Mouse (Mus musculus): ENCODE results near the gene Phyhd1. TPM values are rescaled to one million over a fixed set of nuclear protein-coding genes. Genes with fewer than 3 reads are reported as not detected.

Gene Phyhd1
- polyA plus RNA-seq, 1 experiment from 2014 or later = 13.1 TPM

GRCm38 (mm10) chr2:30244595-30245178, 21.3 kb upstream of the Phyhd1 start:
- H3K9me3 ChIP-seq = no peaks in the 10 kb centered on the region
- peaks cover 34% of the 10 kb centered on the region for H3K36me3 ChIP-seq
- H3K27me3 ChIP-seq (replicated peaks) = no peaks in the 10 kb centered on the region
- peak overlapping the region; percentile 5; the same call in 1 of the 2 replicates for H3K4me2 ChIP-seq
- H3K27ac ChIP-seq = peak overlapping the region; percentile 75
- ATAC-seq (ENCODE audit: insufficient read depth, low FRiP score, low read depth) = peak; percentile 48
- no peak overlapping the region for H3K4me3 ChIP-seq (replicated peaks)
- WGBS = 54% methylated on average over 7 of the region's 7 CpGs
- no peak overlapping the region for H3K9ac ChIP-seq
- peaks cover 12% of the 10 kb centered on the region; the same call in 1 of the 2 replicates for H3K4me1 ChIP-seq

- no peak for ATAC-seq (ENCODE audit: insufficient read depth, low FRiP score, low read depth)
- H3K4me3 ChIP-seq (replicated peaks) = no peak overlapping the region
- H3K4me1 ChIP-seq = peaks cover 15% of the 10 kb centered on the region; the same call in 1 of the 2 replicates
- no peak overlapping the region for H3K4me2 ChIP-seq
- H3K27me3 ChIP-seq (replicated peaks) = no peaks in the 10 kb centered on the region
- WGBS = 93% methylated on average over 5 of the region's 5 CpGs
- no peak overlapping the region for H3K9ac ChIP-seq
- no peak overlapping the region for H3K27ac ChIP-seq
- H3K9me3 ChIP-seq = no peaks in the 10 kb centered on the region
- peaks cover 15% of the 10 kb centered on the region; the same call in 1 of the 2 replicates for H3K36me3 ChIP-seq
These were observed 19.0 kb upstream of the Phyhd1 start for GRCm38 (mm10) chr2:30247036-30247435.

- Histone ChIP-seq H3K4me1 (peaks cover 20% of the 10 kb centered on the region; the same call in 1 of the 2 replicates), H3K36me3 (peaks cover 15% of the 10 kb centered on the region; the same call in 1 of the 2 replicates), H3K4me2 (no peak overlapping the region), H3K9me3 (no peaks in the 10 kb centered on the region), H3K27me3 (replicated peaks) (no peaks in the 10 kb centered on the region), H3K27ac (no peak overlapping the region), H3K4me3 (replicated peaks) (no peak overlapping the region), H3K9ac (no peak overlapping the region)
- WGBS = 70% methylated on average over 4 of the region's 4 CpGs
- no peak for ATAC-seq (ENCODE audit: insufficient read depth, low FRiP score, low read depth)
These were observed 18.3 kb upstream of the Phyhd1 start for GRCm38 (mm10) chr2:30247681-30248080.

- ATAC-seq (ENCODE audit: insufficient read depth, low FRiP score, low read depth) = no peak
- no peak overlapping the region for H3K4me3 ChIP-seq (replicated peaks)
- no peaks in the 10 kb centered on the region for H3K27me3 ChIP-seq (replicated peaks)
- peaks cover 15% of the 10 kb centered on the region; the same call in 1 of the 2 replicates for H3K36me3 ChIP-seq
- no peak overlapping the region for H3K4me2 ChIP-seq
- H3K27ac ChIP-seq = no peak overlapping the region
- no peaks in the 10 kb centered on the region for H3K9me3 ChIP-seq
- H3K9ac ChIP-seq = no peak overlapping the region
- peaks cover 24% of the 10 kb centered on the region; the same call in 1 of the 2 replicates for H3K4me1 ChIP-seq
- 98% methylated on average over 3 of the region's 3 CpGs for WGBS
These were observed 16.8 kb upstream of the Phyhd1 start for GRCm38 (mm10) chr2:30249182-30249581.

- Histone ChIP-seq H3K36me3 (peaks cover 21% of the 10 kb centered on the region), H3K4me1 (0 out of 2 replicates have a peak, but pooled peaks cover 16% of the 10 kb centered on the region)
- ATAC-seq (ENCODE audit: insufficient read depth, low FRiP score, low read depth) = no peak
These were observed 15.6 kb upstream of the Phyhd1 start for GRCm38 (mm10) chr2:30250166-30251128.

GRCm38 (mm10) chr2:30251417-30252104, 14.4 kb upstream of the Phyhd1 start:
- ATAC-seq (ENCODE audit: insufficient read depth, low FRiP score, low read depth) = peak; percentile 89
- no peak overlapping the region for H3K9ac ChIP-seq
- H3K36me3 ChIP-seq = peaks cover 32% of the 10 kb centered on the region
- H3K4me1 ChIP-seq = 0 out of 2 replicates have a peak, but pooled peaks cover 16% of the 10 kb centered on the region
- no peaks in the 10 kb centered on the region for H3K9me3 ChIP-seq
- H3K4me2 ChIP-seq = peak overlapping the region; percentile 23; the same call in 1 of the 2 replicates
- no peaks in the 10 kb centered on the region for H3K27me3 ChIP-seq (replicated peaks)
- 61% methylated on average over 5 of the region's 5 CpGs for WGBS
- peak overlapping the region; percentile 90 for H3K27ac ChIP-seq
- H3K4me3 ChIP-seq (replicated peaks) = no peak overlapping the region

More at GRCm38 (mm10) chr2:30250166-30251128, 15.6 kb upstream of the Phyhd1 start:
- H3K4me3 ChIP-seq (replicated peaks) = no peak overlapping the region
- no peak overlapping the region for H3K9ac ChIP-seq
- H3K4me2 ChIP-seq = no peak overlapping the region
- no peaks in the 10 kb centered on the region for H3K27me3 ChIP-seq (replicated peaks)
- 0 out of 2 replicates have a peak overlapping the region, but pooled peaks have one; percentile 90 for H3K27ac ChIP-seq
- no peaks in the 10 kb centered on the region for H3K9me3 ChIP-seq
- 83% methylated on average over 10 of the region's 10 CpGs for WGBS

- WGBS = 77% methylated on average over 3 of the region's 3 CpGs
- peaks cover 42% of the 10 kb centered on the region for H3K36me3 ChIP-seq
- H3K4me1 ChIP-seq = 0 out of 2 replicates have a peak, but pooled peaks cover 16% of the 10 kb centered on the region
- H3K4me2 ChIP-seq = no peak overlapping the region
- H3K9ac ChIP-seq = no peak overlapping the region
- H3K4me3 ChIP-seq (replicated peaks) = no peak overlapping the region
- peak overlapping the region; percentile 90; the same call in 1 of the 2 replicates for H3K27ac ChIP-seq
- no peak for ATAC-seq (ENCODE audit: insufficient read depth, low FRiP score, low read depth)
- H3K9me3 ChIP-seq = no peaks in the 10 kb centered on the region
- H3K27me3 ChIP-seq (replicated peaks) = no peaks in the 10 kb centered on the region
These were observed 13.5 kb upstream of the Phyhd1 start for GRCm38 (mm10) chr2:30252521-30252920.

GRCm38 (mm10) chr2:30253809-30254208, 12.2 kb upstream of the Phyhd1 start:
- H3K27ac ChIP-seq = no peak overlapping the region; the same call in 1 of the 2 replicates

GRCm38 (mm10) chr2:30255631-30256395, 10.2 kb upstream of the Phyhd1 start:
- H3K27me3 ChIP-seq (replicated peaks) = no peaks in the 10 kb centered on the region
- no peak for ATAC-seq (ENCODE audit: insufficient read depth, low FRiP score, low read depth)
- H3K4me1 ChIP-seq = peaks cover 20% of the 10 kb centered on the region; the same call in 1 of the 2 replicates
- 96% methylated on average over 42 of the region's 42 CpGs for WGBS
- H3K36me3 ChIP-seq = peaks cover 31% of the 10 kb centered on the region
- no peak overlapping the region for H3K4me3 ChIP-seq (replicated peaks)
- no peak overlapping the region for H3K27ac ChIP-seq
- no peak overlapping the region for H3K9ac ChIP-seq
- H3K4me2 ChIP-seq = no peak overlapping the region
- no peaks in the 10 kb centered on the region for H3K9me3 ChIP-seq

More at GRCm38 (mm10) chr2:30253809-30254208, 12.2 kb upstream of the Phyhd1 start:
- Histone ChIP-seq H3K9me3 (no peaks in the 10 kb centered on the region), H3K4me1 (0 out of 2 replicates have a peak, but pooled peaks cover 16% of the 10 kb centered on the region), H3K27me3 (replicated peaks) (no peaks in the 10 kb centered on the region), H3K9ac (no peak overlapping the region), H3K4me2 (no peak overlapping the region), H3K4me3 (replicated peaks) (no peak overlapping the region), H3K36me3 (peaks cover 36% of the 10 kb centered on the region)
- no peak for ATAC-seq (ENCODE audit: insufficient read depth, low FRiP score, low read depth)
- WGBS = 73% methylated on average over 5 of the region's 5 CpGs

GRCm38 (mm10) chr2:30256616-30257350, 9.2 kb upstream of the Phyhd1 start:
- Histone ChIP-seq H3K4me2 (no peak overlapping the region), H3K9ac (no peak overlapping the region), H3K4me1 (peaks cover 17% of the 10 kb centered on the region; the same call in 1 of the 2 replicates), H3K9me3 (no peaks in the 10 kb centered on the region), H3K27ac (no peak overlapping the region), H3K36me3 (peaks cover 31% of the 10 kb centered on the region), H3K4me3 (replicated peaks) (no peak overlapping the region), H3K27me3 (replicated peaks) (no peaks in the 10 kb centered on the region)
- WGBS = 93% methylated on average over 30 of the region's 30 CpGs
- ATAC-seq (ENCODE audit: insufficient read depth, low FRiP score, low read depth) = no peak
